Comparison of ENCODE assay signal across 8 mouse cellular contexts in genomic region chr4:136135874-136136728, GRCm38 (mm10). TPM values are rescaled to one million over a fixed set of nuclear protein-coding genes. Genes with fewer than 3 reads are reported as not detected.
DNase-seq lines count a peak whose midpoint lies in the region; ATAC-seq lines count a peak whose summit lies in the region.

No protein-coding gene starts in this region.

- H3K27ac ChIP-seq in forebrain, embryonic 16.5 days (ENCODE audit: low read length): peak overlapping the region; percentile 90

- no peaks in the 10 kb centered on the region for H3K27me3 ChIP-seq in forebrain, embryonic 16.5 days (replicated peaks; ENCODE audit: control insufficient read depth, insufficient read depth, low read length)

- H3K36me3 ChIP-seq in forebrain, embryonic 16.5 days (ENCODE audit: control insufficient read depth, insufficient read depth): no peaks in the 10 kb centered on the region

- peak; percentile 19; the same call in 1 of the 2 replicates for ATAC-seq in forebrain, embryonic 16.5 days

- H3K4me1 ChIP-seq in forebrain, embryonic 16.5 days (replicated peaks; ENCODE audit: control insufficient read depth, insufficient read depth, low read length): peaks cover 35% of the 10 kb centered on the region

- H3K4me3 ChIP-seq in forebrain, embryonic 16.5 days (replicated peaks; ENCODE audit: low read length): peak overlapping the region; percentile 48

- no peaks in the 10 kb centered on the region for H3K9me3 ChIP-seq in forebrain, embryonic 16.5 days (ENCODE audit: control insufficient read depth, low read length)

- DNase-seq in layer of hippocampus, postnatal 10 days (ENCODE audit: low spot score in 2 of 2): peak; percentile 42 to 49
- DNase-seq in layer of hippocampus, adult 11-12 months (ENCODE audit: low spot score): no peak
- DNase-seq in kidney, adult 18-20 months: peak; percentile 57
- peak; percentile 69 for DNase-seq in lung, postnatal 36 days
- DNase-seq in cerebellum, postnatal 4 days (ENCODE audit: low spot score in 2 of 2): no peak
- DNase-seq in layer of hippocampus, adult 8-10 months (ENCODE audit: low spot score in 2 of 2): no peak
- DNase-seq in thymus, postnatal 4 days: no peak

- 26% methylated on average over 9 of the region's 9 CpGs for WGBS in forebrain, embryonic 16.5 days

- peak overlapping the region; percentile 74 for H3K9ac ChIP-seq in forebrain, embryonic 16.5 days (replicated peaks; ENCODE audit: low read depth, low read length)

- peak overlapping the region; percentile 79 for H3K4me2 ChIP-seq in forebrain, embryonic 16.5 days (ENCODE audit: low read length)

RNA-seq across cellular contexts. Expression of gene Id3, which starts 7.2 kb away (rescaled TPM):
- 100 to 1,000 TPM in 1 of 2 experiments, 10 to 100 TPM in 1; 80.3 to 101 TPM for total RNA-seq in layer of hippocampus, postnatal 10 days (2021)
- polyA plus RNA-seq in forebrain, embryonic 16.5 days (2015; fragmentation: Nextera tagmentation; extraction: Ambion mirVana): 85.1 and 102 TPM in 2 replicates
- total RNA-seq in layer of hippocampus, adult 8-10 months (2022): 10 to 100 TPM; 40.5 to 59.5 (median 48.7) TPM

RNA-seq across cellular contexts. Expression of gene E2f2, which starts 36.1 kb away (rescaled TPM):
- total RNA-seq in layer of hippocampus, postnatal 10 days (2021): 1 to 10 TPM; 1.1 to 2.3 TPM
- polyA plus RNA-seq in forebrain, embryonic 16.5 days (2015; fragmentation: Nextera tagmentation; extraction: Ambion mirVana): 3.9 and 4.3 TPM in 2 replicates
- 1 to 10 TPM in 2 of 4 experiments, under 1 TPM in 2; 0.57 to 1.2 (median 0.98) TPM for total RNA-seq in layer of hippocampus, adult 8-10 months (2022)

Comparison
In these comparisons a context has a peak if more than half of its experiments do, and no peak if none do; other contexts are left out.
1. DNase-seq: peak in layer of hippocampus, postnatal 10 days (2 of 2), kidney, adult 18-20 months (single experiment) and lung, postnatal 36 days (single experiment); none in layer of hippocampus, adult 11-12 months (single experiment), cerebellum, postnatal 4 days (0 of 2), layer of hippocampus, adult 8-10 months (0 of 2) and thymus, postnatal 4 days (single experiment).